Mouse (Mus musculus): ENCODE results near the gene Plac1.

- no peak for TF ChIP-seq CTCF (IDR thresholded peaks at IDR 0.05; ENCODE audit: control insufficient read depth, insufficient read depth, low read length)
- TF ChIP-seq POLR2A (IDR thresholded peaks at IDR 0.05; ENCODE audit: borderline replicate concordance, control insufficient read depth, low read depth, low read length), result no peak
Observed at GRCm38 (mm10) chrX:53114994-53115393, 124.9 kb downstream of the Plac1 start.
